Mouse (Mus musculus) spleen, postnatal 36 days (tissue): ENCODE results near the gene Taar9.
"Not testable (repeated sequence)": the region's sequence is repeated elsewhere in the genome, so short reads cannot be mapped to it uniquely, and the experiment has no call there.

Experiments
- DNase-seq, 2 experiments: peaks; one replicate each; pipeline ENCODE4 v3.0.0; 2022; ENCODE audit warnings: low spot score in 2 of 2, mixed read lengths in 1 of 2

Taar9 gene

DNA sequence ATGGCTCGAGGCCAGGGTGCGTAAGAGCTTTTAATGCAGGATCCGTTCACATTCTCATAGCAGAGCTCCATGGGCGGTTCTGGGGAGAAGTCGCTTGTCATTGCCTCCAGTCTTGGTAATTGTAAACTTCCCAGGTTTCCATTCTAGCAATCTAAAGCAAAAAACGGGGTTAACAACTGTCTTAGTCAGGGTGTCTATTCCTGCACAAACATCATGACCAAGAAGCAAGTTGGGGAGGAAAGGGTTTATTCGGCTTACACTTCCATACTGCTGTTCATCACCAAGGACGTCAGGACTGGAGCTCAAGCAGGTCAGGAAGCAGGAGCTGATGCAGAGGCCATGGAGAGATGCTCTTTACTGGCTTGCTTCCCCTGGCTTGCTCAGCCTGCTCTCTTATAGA, at the start of gene Taar9:
Taar9 (minus strand) TSS at position 101 of the 400 bp plus-strand sequence.
- not testable (repeated sequence) for DNase-seq

GRCm38 (mm10) chr10:24158470-24159254, 49.3 kb upstream of the Taar9 start:
- peak; percentile 69 for DNase-seq

DNA sequence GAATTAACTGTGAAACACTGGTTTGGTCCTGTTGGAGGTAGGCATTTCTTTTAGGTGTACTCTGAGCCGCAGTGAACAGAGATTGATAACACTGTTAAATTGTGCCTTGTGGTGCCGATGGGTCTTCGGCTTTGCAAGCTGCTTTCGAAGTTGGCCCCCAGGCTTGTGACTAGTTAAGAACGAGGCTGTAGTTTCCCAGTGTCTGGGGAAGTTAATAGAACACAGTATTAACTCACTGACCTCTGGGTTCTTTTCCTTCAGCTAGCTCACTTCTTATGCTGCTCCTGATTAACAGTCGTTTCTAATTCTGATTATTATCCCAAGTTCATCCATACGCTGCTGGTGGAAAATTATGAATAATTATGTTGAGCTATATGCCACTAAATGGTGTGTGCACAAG, 40.8 kb upstream of the Taar9 start:
- DNase-seq = no peak

GRCm38 (mm10) chr10:24149135-24149781, 39.9 kb upstream of the Taar9 start, which contains the start of gene Stx7:
Gene Stx7 (plus strand): TSS chr10:24149302.
- DNase-seq = peak; percentile 96 to 97

- DNase-seq = no peak
Measured at GRCm38 (mm10) chr10:24142735-24143134, 33.4 kb upstream of the Taar9 start.

DNA sequence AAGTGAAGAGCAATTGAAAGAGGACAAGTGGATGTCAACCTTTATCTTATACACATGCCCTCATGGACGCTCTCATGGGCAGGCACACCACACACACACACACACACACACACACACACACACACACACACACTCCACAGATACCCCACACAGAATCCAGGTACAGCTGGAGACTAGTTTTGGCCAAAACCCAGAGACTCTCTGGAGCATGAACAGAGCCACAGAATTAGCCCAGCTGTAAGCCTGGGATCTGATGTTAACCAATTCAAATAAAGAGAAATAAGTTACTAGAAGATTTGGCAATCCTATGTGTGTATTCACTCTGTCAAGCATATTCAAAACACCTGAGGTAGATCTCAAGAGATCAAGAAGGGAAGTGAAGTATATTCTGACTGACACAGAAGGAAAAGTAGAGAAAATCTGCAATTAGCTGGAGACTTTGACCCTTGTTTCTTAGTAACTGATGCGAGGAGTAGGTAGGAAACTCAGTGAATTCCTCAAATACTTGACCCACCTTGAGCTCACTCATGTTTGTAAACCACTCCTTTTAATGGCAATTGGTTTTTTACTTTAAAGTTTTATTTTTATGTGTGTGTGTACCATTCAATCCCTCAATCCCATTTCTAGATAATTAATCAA, 29.4 kb upstream of the Taar9 start:
- no peak for DNase-seq

- no peak for DNase-seq
Measured at GRCm38 (mm10) chr10:24134071-24134645, 24.8 kb upstream of the Taar9 start.

DNA sequence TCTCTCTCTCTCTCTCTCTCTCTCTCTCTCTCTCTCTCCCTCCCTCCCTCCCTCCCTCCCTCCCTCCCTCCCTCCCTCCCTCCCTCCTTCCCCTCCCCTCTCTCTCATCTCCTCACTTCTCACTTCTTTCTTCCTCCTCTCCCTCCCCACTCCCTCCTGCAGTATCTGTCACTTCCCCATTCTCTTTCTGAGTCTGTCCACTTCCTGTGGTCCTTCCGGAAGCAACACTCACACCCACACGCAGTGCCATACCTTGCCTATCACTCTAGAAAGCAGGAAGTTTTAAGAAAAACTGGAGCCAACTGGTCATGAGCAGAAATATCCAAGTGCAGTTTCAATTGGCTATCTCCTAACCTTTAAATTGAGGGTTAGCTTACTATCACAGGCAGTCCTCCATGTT, 23.8 kb upstream of the Taar9 start:
- peak; percentile 57 to 59 for DNase-seq

- DNase-seq = no peak
Measured at GRCm38 (mm10) chr10:24132273-24132672, 22.9 kb upstream of the Taar9 start.

GRCm38 (mm10) chr10:24131451-24132262, 22.3 kb upstream of the Taar9 start:
- peak; percentile 68 to 85 for DNase-seq

DNA sequence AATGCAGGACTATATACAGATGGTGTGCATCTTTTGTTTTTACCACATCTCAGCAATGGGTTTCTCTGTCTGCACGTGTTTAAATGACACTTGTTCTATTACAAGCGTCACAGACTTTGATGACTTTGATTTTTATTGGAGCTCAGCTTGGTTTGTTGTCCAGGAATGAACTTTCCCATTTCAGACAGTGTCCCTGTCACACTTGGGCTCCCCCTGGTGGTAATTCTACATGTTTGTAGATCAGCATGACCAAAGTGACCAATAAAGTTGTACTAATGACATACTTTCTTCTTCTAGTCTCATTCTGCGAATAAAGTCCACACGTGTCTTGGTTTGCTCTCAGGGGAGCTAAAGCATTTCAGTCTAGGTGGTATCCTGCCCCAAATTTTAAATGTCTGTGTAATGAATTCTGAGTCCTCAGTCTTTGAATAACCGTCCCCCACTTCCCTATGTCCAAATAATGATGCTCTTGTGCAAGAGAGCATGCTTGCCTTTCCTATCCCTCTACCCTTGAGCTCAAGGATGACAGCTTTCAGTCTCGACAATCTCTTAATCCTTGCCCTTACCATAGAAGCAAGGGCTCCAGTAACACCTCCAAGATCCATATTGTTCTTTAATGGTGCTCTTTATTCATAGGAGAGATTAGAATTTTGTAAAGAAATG, 1.9 kb upstream of the Taar9 start:
- DNase-seq = peak in 1 of 2 experiments; percentile 25

DNA sequence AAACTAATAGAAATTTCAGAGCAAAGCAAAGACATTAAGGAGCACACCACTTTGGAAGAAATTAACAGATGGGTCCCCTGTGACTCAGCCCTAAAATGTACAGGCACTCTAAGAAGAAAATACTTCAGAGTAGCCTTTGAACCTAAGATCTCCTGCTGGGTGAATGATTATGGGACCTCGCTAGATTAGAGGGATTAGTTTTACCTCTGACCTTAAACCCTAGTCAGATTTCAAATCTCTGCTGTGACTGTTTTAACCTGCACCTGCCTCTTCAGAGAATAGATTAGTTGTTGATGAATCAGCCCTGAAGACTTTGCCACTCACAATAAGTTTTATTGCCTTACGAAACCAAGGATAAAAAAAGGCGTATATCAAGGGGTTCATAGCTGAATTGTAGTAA, 1.1 kb downstream of the Taar9 start:
- DNase-seq = no peak

DNA sequence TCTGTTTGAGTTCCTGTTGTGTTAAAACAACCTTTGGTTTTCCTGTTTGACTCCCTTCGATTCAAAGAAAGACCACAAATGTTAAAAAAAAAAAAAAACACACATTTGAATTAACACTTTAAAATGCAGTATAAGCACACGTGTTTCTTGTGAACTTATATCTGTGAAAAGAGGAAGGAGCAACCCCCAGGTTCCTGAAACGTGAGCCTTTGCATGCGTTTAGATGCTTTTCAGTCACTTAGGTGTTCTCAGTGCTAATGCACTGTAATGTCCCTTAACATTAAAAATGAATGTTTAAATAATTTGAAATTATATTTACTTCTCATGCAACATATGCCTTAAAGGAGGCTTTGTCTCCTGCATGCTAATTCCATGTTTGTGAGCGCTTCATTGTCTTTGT, 1.6 kb downstream of the Taar9 start:
- DNase-seq = no peak

GRCm38 (mm10) chr10:24103299-24103698, 6.0 kb downstream of the Taar9 start:
- DNase-seq = not testable (repeated sequence)

- not testable (repeated sequence) for DNase-seq
Measured at GRCm38 (mm10) chr10:24101812-24102211, 7.5 kb downstream of the Taar9 start, which contains the start of gene Taar8c. Gene Taar8c (minus strand): TSS chr10:24101912.

DNA sequence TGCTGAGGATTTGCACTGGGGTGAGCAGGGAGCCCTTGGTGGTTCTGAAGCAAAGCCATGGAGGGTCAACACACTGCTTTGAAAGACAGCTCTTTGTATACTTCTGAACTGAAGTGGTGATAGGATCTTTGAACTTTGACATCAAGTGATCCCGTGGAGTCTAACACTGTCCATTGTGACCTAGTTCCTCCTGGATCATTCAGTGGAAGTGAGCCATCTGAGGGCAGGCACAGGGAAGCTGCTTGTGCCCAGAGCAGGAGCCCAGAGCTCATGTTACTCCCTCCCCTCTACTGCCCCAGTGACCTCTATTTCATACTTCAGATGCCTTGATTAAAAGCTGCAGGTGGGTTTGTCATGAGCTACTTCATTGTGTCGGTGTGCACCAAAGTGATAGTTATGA, 12.3 kb downstream of the Taar9 start:
- DNase-seq = not testable (repeated sequence)

GRCm38 (mm10) chr10:24092194-24092593, 17.1 kb downstream of the Taar9 start, which contains the start of gene Taar8b:
Gene Taar8b (minus strand): TSS chr10:24092294.
- DNase-seq = no peak

- DNase-seq = no peak
Measured at GRCm38 (mm10) chr10:24087168-24087567, 22.2 kb downstream of the Taar9 start.

DNA sequence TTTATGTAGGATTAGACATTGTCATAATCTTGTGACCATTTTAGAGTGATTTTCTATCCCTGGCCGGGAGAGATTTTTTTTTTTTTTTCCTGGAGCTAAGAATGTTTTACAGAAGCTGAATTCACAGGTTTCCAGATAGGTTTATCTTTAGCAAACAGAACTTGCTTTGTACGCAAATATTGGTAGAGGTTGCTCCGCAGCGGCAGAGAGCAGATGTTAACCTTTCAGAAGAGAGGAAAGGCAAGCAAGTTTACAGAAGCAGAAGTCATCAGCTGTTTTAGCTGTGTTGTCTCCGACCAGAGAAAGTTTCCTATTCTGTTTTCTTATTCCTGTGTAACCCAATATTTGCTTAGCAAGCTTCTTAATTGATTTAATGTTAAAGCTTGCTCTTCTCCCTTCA, 22.8 kb downstream of the Taar9 start:
- no peak for DNase-seq

DNA sequence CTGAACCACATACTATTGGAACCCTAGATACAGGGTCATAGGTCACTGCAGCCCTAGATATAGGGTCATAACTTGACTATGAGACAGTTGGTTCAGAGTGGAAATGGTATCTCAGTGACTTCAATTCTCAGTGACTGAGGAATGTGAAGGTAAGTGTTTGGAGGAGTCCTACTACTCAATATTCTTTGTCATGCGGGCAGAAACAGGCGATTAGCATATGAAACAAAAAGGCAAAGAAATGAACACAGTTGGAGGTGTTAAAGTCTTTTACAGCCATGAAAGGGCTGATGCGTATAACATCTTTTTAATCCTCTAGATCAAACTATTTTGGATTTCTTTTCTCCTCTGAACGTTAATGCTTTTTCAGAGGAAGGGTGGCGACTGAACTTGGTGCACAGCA, 23.4 kb downstream of the Taar9 start:
- no peak for DNase-seq

DNA sequence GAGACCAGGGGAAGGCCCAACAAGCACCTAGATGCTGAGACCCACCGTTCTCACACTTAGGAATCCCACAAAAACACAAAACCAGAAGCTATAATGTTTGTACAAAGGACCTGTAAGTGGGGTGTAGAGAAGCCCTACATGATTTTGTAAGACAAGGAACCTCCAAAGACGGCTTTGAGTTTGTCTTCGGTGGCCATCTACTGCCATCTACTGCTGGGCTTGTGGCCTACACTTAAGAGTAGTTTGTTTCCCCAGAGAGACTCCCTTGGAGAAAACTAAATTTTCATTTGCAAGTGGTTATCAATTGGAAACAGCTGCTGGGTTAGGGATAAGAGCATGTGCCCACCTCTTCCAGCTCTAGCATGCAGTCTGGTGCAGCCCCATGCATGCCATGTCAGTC, 29.2 kb downstream of the Taar9 start:
- peak in 1 of 2 experiments; percentile 2 for DNase-seq
